Mouse (Mus musculus) midbrain, postnatal 0 days (tissue): ENCODE measurements around the gene Napa. TPM values are rescaled to one million over a fixed set of nuclear protein-coding genes. Genes with fewer than 3 reads are reported as not detected.

Experiments
- ATAC-seq: fragments of 200-750 bp; cut with Nextera tagmentation; 2 replicates; pipeline ENCODE4 v1.8.0; 2017; ENCODE audit warnings: moderate number of reproducible peaks, mild to moderate bottlenecking, moderate TSS enrichment, moderate library complexity; ENCODE audit not compliant: low FRiP score
- DNase-seq: peaks from one replicate; pipeline ENCODE4 v3.0.0-alpha.2; 2015; ENCODE audit warnings: low spot score
- H3K27ac ChIP-seq: fragments of 300-500 bp; sonication (generic); 2 replicates; pipeline ENCODE4 v1.5.1; 2014; ENCODE audit warnings: low read depth, mild to moderate bottlenecking, low read length, mixed read lengths
- H3K27me3 ChIP-seq: fragments of 300-500 bp; sonication (generic); 2 replicates; pipeline ENCODE4 v1.6.1; 2014; ENCODE audit warnings: low read length, control low read depth, mixed read lengths; ENCODE audit not compliant: insufficient read depth
- H3K36me3 ChIP-seq: fragments of 300-500 bp; sonication (generic); 2 replicates; pipeline ENCODE4 v1.6.1; 2014; ENCODE audit warnings: low read length, control low read depth, mixed read lengths; ENCODE audit not compliant: insufficient read depth
- H3K4me1 ChIP-seq: fragments of 300-500 bp; sonication (generic); 2 replicates; pipeline ENCODE4 v1.6.1; 2014; ENCODE audit warnings: mild to moderate bottlenecking, control low read depth, antibody characterized with exemption, low read length, mixed read lengths; ENCODE audit not compliant: insufficient read depth
- H3K4me2 ChIP-seq: fragments of 300-500 bp; sonication (generic); 2 replicates; pipeline ENCODE4 v1.6.1; 2014; ENCODE audit warnings: low read depth, mild to moderate bottlenecking, low read length, mixed read lengths; ENCODE audit not compliant: poor library complexity, severe bottlenecking
- H3K4me3 ChIP-seq: fragments of 300-500 bp; sonication (generic); 2 replicates; pipeline ENCODE4 v1.5.1; 2014; ENCODE audit warnings: low read depth, mild to moderate bottlenecking, low read length, moderate library complexity
- H3K9ac ChIP-seq: fragments of 300-500 bp; sonication (generic); replicated peaks from 2 replicates; pipeline ENCODE4 v1.6.1; 2014; ENCODE audit warnings: mild to moderate bottlenecking, low read length, moderate library complexity, mixed read lengths; ENCODE audit not compliant: poor library complexity, severe bottlenecking
- H3K9me3 ChIP-seq: fragments of 300-500 bp; sonication (generic); 2 replicates; pipeline ENCODE4 v1.6.1; 2016; ENCODE audit warnings: low read length, control low read depth
- CTCF ChIP-seq: IDR thresholded peaks from 2 replicates; pipeline ENCODE4 v1.5.1; 2016; ENCODE audit warnings: antibody characterized with exemption, mild to moderate bottlenecking
- WGBS: fragments of 180-500 bp; shearing (Covaris S2); extraction: QIAGEN DNeasy Blood & Tissue Kit; methylation state at CpG from one replicate; pipeline ENCODE4 v1.1.7; 2014; 5-methylcytosine and 5-hydroxymethylcytosine counted together
- polyA plus RNA-seq: library from polyadenylated mRNA; unstranded; fragments of >200 nt; fragmentation: Nextera tagmentation; extraction: Ambion mirVana; gene quantifications from 2 replicates; pipeline ENCODE4 v1.2.1, GENCODE M21; 2015
- total RNA-seq: library from RNA; depleted of rRNA; stranded (reverse); fragments of >200 nt; gene quantifications from 2 replicates; pipeline ENCODE4 v1.2.3, GENCODE M21; 2014

The Napa gene
- total and polyA plus RNA-seq, 2 experiments from 2014 or later: 236 to 403 TPM

DNA sequence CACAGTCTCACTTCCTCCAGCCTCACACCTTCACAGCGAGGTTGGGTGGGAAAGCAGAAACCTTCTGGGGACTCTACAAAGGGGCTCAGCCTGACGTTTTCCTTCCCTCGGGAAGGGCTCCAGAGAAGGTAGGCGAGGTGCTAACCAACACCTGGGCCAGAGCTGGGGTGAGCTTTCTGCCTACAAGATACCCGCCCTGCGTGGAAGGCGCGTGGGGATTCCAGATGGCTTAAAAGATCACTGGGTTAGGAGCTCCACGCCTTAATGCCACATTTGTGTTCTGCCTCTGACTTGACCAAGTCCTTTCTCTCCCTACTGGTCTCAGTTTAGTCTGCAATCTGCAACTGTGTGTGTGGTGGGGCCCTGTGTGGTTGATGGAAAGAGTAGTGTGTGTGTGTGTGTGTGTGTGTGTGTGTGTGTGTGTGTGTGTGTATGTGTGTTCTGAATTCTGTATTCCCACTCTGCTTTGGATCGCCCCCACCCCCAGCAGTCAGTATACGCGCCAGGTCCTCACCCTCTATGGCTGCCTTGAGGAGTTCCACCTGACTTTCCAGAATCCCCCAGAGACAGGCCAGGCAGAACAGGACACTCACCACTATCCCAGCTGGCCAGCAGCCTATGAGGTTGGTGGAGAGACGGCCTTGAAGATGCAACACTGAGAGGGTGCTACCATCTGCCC is 32.8 kb downstream of the Napa start:
- DNase-seq (no peak), ATAC-seq (no peak)
- WGBS: 32% methylated on average over 13 of the region's 13 CpGs
- Histone ChIP-seq H3K4me1 (peaks cover 14% of the 10 kb centered on the region), H3K27ac (peak overlapping the region; percentile 74), H3K9me3 (no peaks in the 10 kb centered on the region), H3K4me3 (peak overlapping the region; percentile 60), H3K9ac (peak overlapping the region; percentile 72; the same call in 1 of the 2 replicates), H3K4me2 (peak overlapping the region; percentile 80), H3K27me3 (no peaks in the 10 kb centered on the region), H3K36me3 (peaks cover 14% of the 10 kb centered on the region)
- TF ChIP-seq CTCF: no peak

DNA sequence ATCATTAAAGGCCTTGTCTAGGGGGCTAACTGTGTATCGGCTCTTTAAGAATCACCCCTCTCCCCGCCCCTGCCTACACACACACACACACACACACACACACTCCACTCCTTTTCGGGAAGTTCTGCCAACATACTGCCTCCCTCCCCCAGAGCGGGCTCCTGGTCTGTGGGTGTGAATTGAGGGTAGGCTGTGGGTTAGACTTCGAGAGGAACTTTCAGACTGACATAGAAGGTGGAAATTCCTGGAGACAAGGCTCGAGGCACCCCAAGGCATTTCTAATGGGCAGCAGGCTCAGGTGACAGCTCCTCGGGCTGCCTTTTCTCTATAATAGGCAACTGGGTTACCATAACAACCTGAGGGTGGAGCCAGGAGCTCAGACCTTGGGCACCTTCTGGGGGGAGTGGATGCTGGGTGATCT is 33.9 kb downstream of the Napa start:
- H3K27me3 ChIP-seq: no peaks in the 10 kb centered on the region
- H3K4me1 ChIP-seq: peaks cover 14% of the 10 kb centered on the region
- no peaks in the 10 kb centered on the region for H3K9me3 ChIP-seq
- peaks cover 11% of the 10 kb centered on the region; the same call in 1 of the 2 replicates for H3K36me3 ChIP-seq
- ATAC-seq: no peak
- no peak overlapping the region for H3K4me3 ChIP-seq
- no peak overlapping the region; the same call in 1 of the 2 replicates for H3K9ac ChIP-seq
- DNase-seq: peak; percentile 22
- 12% methylated on average over 7 of the region's 7 CpGs for WGBS
- no peak for TF ChIP-seq CTCF
- peak overlapping the region; percentile 80 for H3K4me2 ChIP-seq
- no peak overlapping the region for H3K27ac ChIP-seq

DNA sequence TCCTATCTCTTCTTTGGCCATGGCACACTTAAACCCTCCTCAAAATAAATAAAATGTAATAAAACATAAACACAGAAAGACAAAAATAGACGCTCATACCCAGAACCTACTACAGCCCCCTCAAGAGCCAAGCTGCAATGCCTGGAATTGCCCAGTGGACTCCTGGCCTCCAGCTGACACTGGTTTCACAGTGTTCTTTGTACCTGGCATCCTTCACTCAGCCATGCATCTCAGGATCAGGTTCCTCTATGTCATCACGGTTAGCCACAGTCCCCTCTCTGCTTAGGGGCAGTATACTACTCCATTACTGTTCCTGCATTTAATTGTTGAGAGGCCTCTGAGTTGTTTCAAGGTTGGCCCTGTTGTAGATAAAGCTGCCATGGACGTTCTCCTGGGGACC is 34.7 kb downstream of the Napa start:
- DNase-seq (no peak), ATAC-seq (no peak)
- H3K4me1 ChIP-seq: peaks cover 14% of the 10 kb centered on the region
- no peaks in the 10 kb centered on the region for H3K27me3 ChIP-seq
- no peak overlapping the region for H3K27ac ChIP-seq
- H3K36me3 ChIP-seq: peaks cover 7% of the 10 kb centered on the region; the same call in 1 of the 2 replicates
- no peak overlapping the region for H3K4me3 ChIP-seq
- H3K9ac ChIP-seq: no peak overlapping the region
- H3K4me2 ChIP-seq: no peak overlapping the region
- H3K9me3 ChIP-seq: no peaks in the 10 kb centered on the region
- TF ChIP-seq CTCF: no peak
- 64% methylated on average over 3 of the region's 3 CpGs for WGBS

DNA sequence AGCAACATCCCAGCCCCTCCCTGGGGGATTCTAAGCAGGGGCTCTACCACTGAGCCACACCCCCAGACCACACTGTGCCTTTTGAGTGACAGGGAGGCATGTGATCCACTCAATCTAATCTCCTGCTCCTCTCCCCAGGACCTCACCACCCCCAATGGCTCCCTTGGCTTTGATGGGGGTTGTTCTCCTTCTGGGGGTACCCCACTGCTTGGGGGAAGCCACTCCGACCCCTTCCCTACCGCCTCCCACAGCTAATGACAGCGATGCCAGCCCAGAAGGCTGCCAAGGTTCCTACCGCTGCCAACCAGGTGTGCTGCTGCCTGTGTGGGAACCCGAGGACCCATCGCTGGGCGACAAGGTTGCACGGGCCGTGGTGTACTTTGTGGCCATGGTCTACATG is 35.4 kb downstream of the Napa start:
- no peak for TF ChIP-seq CTCF
- Histone ChIP-seq H3K36me3 (peaks cover 7% of the 10 kb centered on the region; the same call in 1 of the 2 replicates), H3K4me3 (no peak overlapping the region), H3K9ac (no peak overlapping the region), H3K9me3 (no peaks in the 10 kb centered on the region), H3K27ac (no peak overlapping the region), H3K4me2 (no peak overlapping the region), H3K4me1 (peaks cover 13% of the 10 kb centered on the region), H3K27me3 (no peaks in the 10 kb centered on the region)
- WGBS: 92% methylated on average over 9 of the region's 9 CpGs
- DNase-seq (no peak), ATAC-seq (no peak)

DNA sequence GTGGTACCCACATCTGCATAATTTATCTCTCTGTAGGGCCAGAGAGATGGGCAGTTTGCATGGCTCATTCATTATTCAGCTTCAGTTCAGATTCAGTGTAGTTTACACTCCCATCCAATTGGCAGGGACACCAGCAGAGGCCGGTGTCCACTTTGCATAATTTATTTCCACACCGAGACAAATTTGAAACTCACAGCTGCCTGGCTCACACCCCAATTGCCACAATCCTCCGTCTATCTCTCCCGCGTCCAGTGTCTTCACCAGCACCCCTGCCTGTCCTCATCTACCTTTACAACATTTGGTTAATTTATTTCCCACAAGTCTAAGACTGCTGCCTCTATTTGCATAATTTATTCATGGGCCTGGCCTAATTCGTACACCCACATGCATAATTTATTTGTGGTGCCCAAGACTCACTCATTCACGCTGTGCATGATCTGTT is 36.7 kb downstream of the Napa start:
- no peaks in the 10 kb centered on the region for H3K27me3 ChIP-seq
- no peak overlapping the region for H3K4me2 ChIP-seq
- 15% methylated on average over 7 of the region's 7 CpGs for WGBS
- H3K9me3 ChIP-seq: no peaks in the 10 kb centered on the region
- peak; percentile 57 for DNase-seq
- TF ChIP-seq CTCF: no peak
- H3K4me3 ChIP-seq: no peak overlapping the region
- H3K27ac ChIP-seq: no peak overlapping the region
- H3K4me1 ChIP-seq: peaks cover 5% of the 10 kb centered on the region; the same call in 1 of the 2 replicates
- no peak overlapping the region for H3K9ac ChIP-seq
- ATAC-seq: 0 out of 2 replicates have a peak, but pooled peaks have one; percentile 5
- peaks cover 11% of the 10 kb centered on the region for H3K36me3 ChIP-seq
